Mouse (Mus musculus): Measurements from ENCODE around the gene Macrod1. TPM values are rescaled to one million over a fixed set of nuclear protein-coding genes. Genes with fewer than 3 reads are reported as not detected.
"Not testable (repeated sequence)": the region's sequence is repeated elsewhere in the genome, so short reads cannot be mapped to it uniquely, and the experiment has no call there.

Gene Macrod1
- 1 to 10 TPM in 2 of 3 experiments, under 1 TPM in 1; 0.99 to 3.1 (median 1.8) TPM for polyA plus RNA-seq (2017; shearing (Covaris generic))

GRCm38 (mm10) chr19:7056248-7057087 lies at the start of gene Macrod1:
Gene Macrod1, plus strand, starts transcription at chr19:7056810.
- ATAC-seq: peak; percentile 87

GRCm38 (mm10) chr19:7006892-7007593 lies 49.6 kb upstream of the Macrod1 start:
- no peak for ATAC-seq

- ATAC-seq: no peak
Measured at GRCm38 (mm10) chr19:7012426-7012825, 44.2 kb upstream of the Macrod1 start.

- ATAC-seq: no peak
Measured at GRCm38 (mm10) chr19:7013984-7014383, 42.6 kb upstream of the Macrod1 start.

GRCm38 (mm10) chr19:7014481-7015135 lies 42.0 kb upstream of the Macrod1 start:
- ATAC-seq: no peak

- ATAC-seq: peak; percentile 74
Measured at GRCm38 (mm10) chr19:7017541-7018457, 38.8 kb upstream of the Macrod1 start.

GRCm38 (mm10) chr19:7018546-7018945 lies 38.1 kb upstream of the Macrod1 start:
- no peak for ATAC-seq

GRCm38 (mm10) chr19:7019191-7019590 lies 37.4 kb upstream of the Macrod1 start, which contains the start of gene Fermt3:
Gene Fermt3, minus strand, starts transcription at chr19:7019469.
- ATAC-seq: peak; percentile 81

- peak; percentile 43 for ATAC-seq
Measured at GRCm38 (mm10) chr19:7020224-7020641, 36.4 kb upstream of the Macrod1 start.

- ATAC-seq: no peak
Measured at GRCm38 (mm10) chr19:7029531-7029930, 27.1 kb upstream of the Macrod1 start.

GRCm38 (mm10) chr19:7034006-7034405 lies 22.6 kb upstream of the Macrod1 start:
- no peak for ATAC-seq

- ATAC-seq: no peak
Measured at GRCm38 (mm10) chr19:7039088-7039720, 17.4 kb upstream of the Macrod1 start.

GRCm38 (mm10) chr19:7039841-7040636 lies 16.6 kb upstream of the Macrod1 start, which contains the start of gene Stip1:
Gene Stip1, minus strand, starts transcription at chr19:7039967.
- ATAC-seq: peak; percentile 95

GRCm38 (mm10) chr19:7040637-7041130 lies 15.9 kb upstream of the Macrod1 start:
- ATAC-seq: no peak

- ATAC-seq: no peak
Measured at GRCm38 (mm10) chr19:7041171-7041570, 15.4 kb upstream of the Macrod1 start.

- ATAC-seq: no peak
Measured at GRCm38 (mm10) chr19:7044279-7044678, 12.3 kb upstream of the Macrod1 start.

- no peak for ATAC-seq
Measured at GRCm38 (mm10) chr19:7044706-7045105, 11.9 kb upstream of the Macrod1 start.

- not testable (repeated sequence) for ATAC-seq
Measured at GRCm38 (mm10) chr19:7053382-7053781, 3.2 kb upstream of the Macrod1 start.

- no peak for ATAC-seq
Measured at GRCm38 (mm10) chr19:7054772-7055171, 1.8 kb upstream of the Macrod1 start.

- no peak for ATAC-seq
Measured at GRCm38 (mm10) chr19:7055173-7055572, 1.4 kb upstream of the Macrod1 start.

Measured in inflammation-experienced regulatory T-cells, adult 6 months (primary cell).